Mouse (Mus musculus): ENCODE measurements at regions not wholly inside any gene's neighbourhood (a gene's known extent, or its start where the extent isn't known, plus 50 kb on each side); places are given as distances from the start of the nearest gene placed in this dataset.

DNA sequence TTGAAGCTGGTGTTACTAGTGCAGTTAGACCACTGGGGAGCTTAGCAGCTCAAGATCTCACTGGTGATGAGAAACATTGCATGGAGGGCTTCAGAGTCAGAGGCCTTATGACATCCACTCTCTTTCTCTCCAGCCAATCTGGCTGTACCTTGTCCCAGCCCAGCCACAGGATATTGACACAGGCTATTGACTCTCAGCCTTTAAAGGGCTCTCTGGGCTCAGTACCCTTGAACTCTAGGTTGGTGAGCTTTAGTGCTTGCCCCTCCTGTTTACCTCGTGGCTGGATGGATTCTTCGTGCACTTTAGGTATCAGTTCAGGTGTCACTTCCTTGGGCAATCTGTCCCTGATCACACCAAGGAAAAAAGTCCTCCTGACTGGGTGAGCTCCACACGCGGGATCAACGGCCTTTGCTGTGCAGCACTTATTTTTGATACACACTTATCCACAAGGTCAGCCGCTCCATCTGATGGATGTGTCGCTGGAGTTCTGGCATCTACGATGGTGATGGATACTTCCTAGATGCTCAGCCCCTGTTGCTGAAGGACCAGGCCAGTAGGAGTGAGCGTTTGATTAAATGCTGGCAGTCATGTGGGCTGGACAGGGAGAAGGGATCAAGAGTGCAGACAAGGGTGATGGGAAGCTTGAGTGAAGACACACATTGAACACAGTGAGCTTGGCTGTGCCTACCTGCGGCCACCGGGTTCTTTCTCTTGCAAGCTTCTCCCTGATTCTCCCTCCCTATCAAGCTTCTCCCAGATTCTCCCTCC, 177.7 kb downstream of the Snx10 start:
- no peak for DNase-seq (ENCODE audit: low spot score in 2 of 2)

DNA sequence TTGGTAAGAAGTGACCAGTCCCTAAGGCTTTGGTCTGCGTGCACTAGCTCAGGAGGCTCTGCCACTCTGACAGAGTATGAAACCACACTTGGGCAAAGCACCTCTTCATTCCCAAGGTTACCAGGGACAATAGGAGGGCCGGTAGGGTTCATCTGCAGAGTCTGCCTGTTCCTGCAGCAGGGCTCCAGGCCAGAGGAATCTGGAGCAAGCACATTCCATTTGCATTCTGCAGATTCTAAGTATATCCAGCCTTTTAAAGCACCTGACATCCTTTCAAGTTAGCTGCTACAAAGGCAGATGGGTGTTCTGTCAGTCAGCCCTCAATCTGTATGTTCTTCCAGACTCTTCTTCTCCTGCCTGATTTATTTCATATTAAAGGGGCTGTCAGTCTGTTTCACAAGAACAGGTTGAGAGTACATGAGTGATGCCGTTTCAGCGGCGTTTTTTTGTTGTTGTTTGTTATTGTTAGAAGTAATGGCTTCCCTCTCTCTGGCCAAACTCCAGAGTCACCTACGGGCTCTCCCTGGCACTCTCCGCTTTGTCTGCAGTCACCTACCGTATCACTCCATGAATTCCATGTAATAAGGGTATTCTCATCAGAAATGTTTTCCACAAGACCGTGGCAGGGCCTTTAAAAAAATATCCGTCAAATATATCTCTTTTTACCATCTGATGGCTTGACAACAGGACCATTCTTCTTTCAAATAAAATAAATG, 178.9 kb downstream of the Snx10 start:
- no peak for DNase-seq (ENCODE audit: low spot score in 2 of 2)

GRCm38 (mm10) chr6:51708011-51708410, 184.3 kb downstream of the Snx10 start:
- DNase-seq (ENCODE audit: low spot score in 2 of 2) = no peak

- no peak for DNase-seq (ENCODE audit: low spot score in 2 of 2)
Observed at GRCm38 (mm10) chr6:51708668-51709339, 185.1 kb downstream of the Snx10 start.

GRCm38 (mm10) chr6:51709340-51710067, 185.8 kb downstream of the Snx10 start:
- DNase-seq (ENCODE audit: low spot score in 2 of 2) = peak; percentile 42 to 50

GRCm38 (mm10) chr6:51710153-51710552, 186.5 kb downstream of the Snx10 start:
- DNase-seq (ENCODE audit: low spot score in 2 of 2) = no peak

- peak; percentile 35 to 41 for DNase-seq (ENCODE audit: low spot score in 2 of 2)
Observed at GRCm38 (mm10) chr6:51710926-51711615, 187.4 kb downstream of the Snx10 start.

GRCm38 (mm10) chr6:51711616-51711970, 187.9 kb downstream of the Snx10 start:
- no peak for DNase-seq (ENCODE audit: low spot score in 2 of 2)

DNA sequence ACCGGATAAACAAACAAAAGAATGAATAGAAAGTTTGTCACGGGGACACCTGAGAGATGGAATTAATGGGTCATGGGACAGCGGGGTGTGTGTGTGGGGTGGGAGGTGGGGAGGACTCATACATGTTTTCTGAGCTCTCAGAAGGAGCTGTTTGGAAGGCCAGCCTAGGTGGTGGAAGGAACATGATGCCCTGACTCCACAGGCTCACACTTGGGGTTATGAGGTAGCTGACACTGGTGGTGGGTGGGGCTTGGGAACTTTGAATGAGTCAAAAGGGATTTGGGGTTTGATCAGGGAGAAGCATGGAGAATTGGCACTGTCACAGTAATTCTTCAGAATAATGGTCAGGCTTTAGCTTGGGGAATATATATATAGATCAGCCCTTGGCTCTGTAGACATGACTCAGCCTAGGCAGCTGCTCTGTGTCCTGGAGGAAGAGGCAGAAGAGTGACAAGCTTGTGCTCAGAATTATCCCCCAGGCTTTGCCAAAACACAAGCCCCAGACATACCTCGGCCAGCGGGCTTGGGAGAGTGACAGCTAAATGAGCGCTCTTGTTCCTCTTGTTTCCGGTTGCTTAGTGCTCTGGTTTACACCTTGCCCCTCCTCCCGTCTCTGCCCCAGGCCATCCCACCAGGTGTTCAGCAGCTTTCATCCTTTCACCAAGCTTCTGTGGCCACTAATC, 191.6 kb downstream of the Snx10 start:
- no peak for DNase-seq (ENCODE audit: low spot score in 2 of 2)

GRCm38 (mm10) chr6:51717386-51717785, 193.7 kb downstream of the Snx10 start:
- no peak for DNase-seq (ENCODE audit: low spot score in 2 of 2)

- no peak for DNase-seq (ENCODE audit: low spot score in 2 of 2)
Observed at GRCm38 (mm10) chr6:51720705-51721104, 197.0 kb downstream of the Snx10 start.

DNA sequence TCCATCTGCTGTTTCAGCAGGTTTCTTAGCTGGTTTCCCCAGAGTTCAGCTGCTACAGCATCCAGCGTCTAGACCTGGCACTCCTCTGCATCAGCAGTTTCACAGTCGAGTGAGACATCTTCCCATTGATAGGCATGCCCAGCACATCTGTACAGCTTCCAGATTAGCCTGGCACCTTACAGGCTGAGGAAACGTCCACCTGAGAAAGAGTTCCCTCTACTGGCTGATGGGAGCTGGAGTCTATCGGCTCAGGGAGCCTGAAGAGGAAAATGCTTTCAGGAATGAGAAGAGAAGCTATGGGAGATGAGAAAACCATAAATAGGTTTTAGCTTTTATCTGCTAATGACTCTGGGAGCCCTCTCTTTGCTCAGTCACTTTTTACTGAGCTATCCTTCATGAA, 199.4 kb downstream of the Snx10 start:
- DNase-seq (ENCODE audit: low spot score in 2 of 2) = no peak

DNA sequence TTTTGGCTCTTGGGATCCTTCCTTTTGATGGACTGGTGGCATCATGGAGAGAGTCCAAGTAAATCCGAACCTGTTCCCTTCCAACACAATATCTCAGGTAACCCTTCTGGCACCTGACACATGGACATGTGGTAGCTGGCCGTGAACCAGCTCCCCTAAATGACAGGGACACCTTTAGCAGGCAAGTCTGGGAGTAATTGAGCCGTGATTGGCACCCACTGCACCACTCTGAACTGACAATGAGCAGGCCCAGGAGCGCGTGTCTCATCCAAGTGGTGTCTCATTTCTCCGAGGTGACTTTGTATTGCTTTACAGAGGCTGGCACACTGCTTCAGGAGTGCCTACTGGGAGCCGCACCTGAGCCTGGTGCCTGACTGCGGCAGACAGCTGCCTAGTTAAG, 203.5 kb downstream of the Snx10 start:
- no peak for DNase-seq (ENCODE audit: low spot score in 2 of 2)

- DNase-seq (ENCODE audit: low spot score in 2 of 2) = no peak
Observed at GRCm38 (mm10) chr6:51728816-51729562, 205.3 kb downstream of the Snx10 start.

DNA sequence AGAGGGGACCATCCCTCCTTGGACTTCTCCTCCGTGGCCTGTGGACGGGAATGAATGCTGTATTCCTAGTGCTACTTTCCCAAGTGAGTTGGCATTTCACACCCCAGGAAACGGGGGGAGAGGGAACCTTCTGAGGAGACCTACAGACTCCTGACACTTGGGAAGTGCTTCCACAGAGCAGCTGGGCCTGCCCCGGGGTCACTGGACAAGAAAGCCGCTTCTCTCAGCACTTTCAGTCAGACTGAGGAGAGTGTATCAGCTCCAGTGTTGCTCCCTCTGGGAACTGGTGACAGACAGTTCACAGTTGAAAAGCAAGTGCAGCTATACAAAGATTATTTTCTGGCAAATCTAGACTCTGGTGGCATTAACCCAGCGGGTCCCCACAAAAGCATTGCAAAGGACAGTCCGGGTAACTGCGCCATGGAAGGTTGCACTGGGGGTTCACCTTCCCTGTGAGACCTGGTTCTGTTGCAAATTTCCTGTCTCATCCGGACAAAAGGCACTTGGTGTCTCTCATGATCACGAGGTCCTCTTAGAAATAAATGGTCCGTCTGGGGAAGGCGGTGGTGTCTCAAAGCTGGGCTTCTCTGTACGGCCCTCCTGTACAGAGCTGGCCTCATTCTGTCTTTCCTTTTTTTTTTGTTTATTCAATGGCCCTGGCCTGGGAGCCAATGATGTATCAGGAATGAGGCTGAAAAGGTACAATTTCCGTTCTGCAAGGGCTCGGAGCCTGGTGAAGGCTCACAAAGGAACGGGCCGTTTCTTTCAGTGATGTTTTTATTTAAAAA, 207.1 kb downstream of the Snx10 start:
- no peak for DNase-seq (ENCODE audit: low spot score in 2 of 2)

DNA sequence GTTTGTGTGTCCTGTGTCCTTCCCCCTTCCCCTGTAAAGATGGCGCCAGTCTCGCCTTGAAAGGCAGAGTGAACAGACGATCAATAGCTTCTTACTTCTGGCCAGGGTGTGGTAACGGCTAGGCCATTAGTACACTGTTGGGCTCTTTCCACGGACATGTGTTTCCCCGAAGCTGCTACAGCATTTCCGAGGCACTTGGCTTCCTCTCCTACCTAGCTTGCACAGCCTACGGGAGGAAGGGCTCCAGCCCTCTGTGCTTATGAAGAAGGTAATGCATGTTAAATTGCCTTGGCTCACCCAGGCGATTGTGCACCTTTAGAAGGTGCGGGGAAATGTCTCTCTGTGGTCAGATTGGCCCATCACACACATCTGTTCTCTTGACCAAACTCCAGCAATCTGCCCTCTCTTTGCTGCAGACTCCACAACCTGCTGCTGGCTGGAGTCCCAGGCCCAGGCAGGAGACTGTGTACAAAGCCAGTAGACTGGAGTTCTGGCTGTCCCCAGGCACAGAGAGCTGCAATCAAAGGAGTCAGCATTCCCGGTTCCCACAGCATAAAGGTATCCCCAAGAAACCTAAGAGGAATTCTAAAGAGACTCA, 208.7 kb downstream of the Snx10 start:
- no peak for DNase-seq (ENCODE audit: low spot score in 2 of 2)

DNA sequence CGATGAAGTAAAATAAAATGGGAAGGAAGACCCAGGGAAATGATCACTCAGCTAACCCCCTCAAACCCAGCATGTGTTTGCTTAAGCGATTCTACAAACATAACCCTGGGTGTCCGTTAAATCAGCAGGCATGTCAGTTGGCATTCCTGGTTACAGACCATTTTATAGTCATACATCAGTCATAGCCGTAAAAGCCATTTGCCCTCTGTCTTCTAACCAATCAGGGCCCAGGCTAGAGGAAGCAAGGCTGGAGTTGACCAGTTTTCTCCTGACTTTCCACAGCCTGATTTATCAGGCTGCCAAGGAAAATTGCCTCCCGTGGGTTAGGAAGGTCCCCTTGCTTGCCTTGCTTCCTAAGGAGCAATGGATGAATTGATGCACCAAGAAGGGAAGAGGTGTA, 212.3 kb downstream of the Snx10 start:
- no peak for DNase-seq (ENCODE audit: low spot score in 2 of 2)

- DNase-seq (ENCODE audit: low spot score in 2 of 2) = no peak
Observed at GRCm38 (mm10) chr6:51743105-51743660, 219.5 kb downstream of the Snx10 start.
